Mouse (Mus musculus): ENCODE data around the gene Pkd1l2. TPM values are rescaled to one million over a fixed set of nuclear protein-coding genes. Genes with fewer than 3 reads are reported as not detected.

Gene Pkd1l2
- polyA plus RNA-seq, 1 experiment from 2014 or later, result not detected

- no peak overlapping the region for H3K9ac ChIP-seq
- H3K27me3 ChIP-seq (replicated peaks), result no peaks in the 10 kb centered on the region
- no peak for ATAC-seq (ENCODE audit: extremely low read depth, insufficient number of reproducible peaks, low FRiP score, low TSS enrichment)
- no peaks in the 10 kb centered on the region for H3K4me1 ChIP-seq
- WGBS, result 63% methylated on average over 6 of the region's 6 CpGs
- H3K27ac ChIP-seq (replicated peaks), result no peak overlapping the region
- no peak overlapping the region for H3K4me2 ChIP-seq
- H3K4me3 ChIP-seq, result no peak overlapping the region
- no peaks in the 10 kb centered on the region for H3K9me3 ChIP-seq
- H3K36me3 ChIP-seq, result no peaks in the 10 kb centered on the region
Observed at GRCm38 (mm10) chr8:117031476-117031875, 50.8 kb downstream of the Pkd1l2 start.

GRCm38 (mm10) chr8:117028686-117029085, 53.6 kb downstream of the Pkd1l2 start:
- Histone ChIP-seq H3K4me1 (no peaks in the 10 kb centered on the region), H3K36me3 (no peaks in the 10 kb centered on the region), H3K9me3 (no peaks in the 10 kb centered on the region), H3K4me3 (no peak overlapping the region), H3K4me2 (no peak overlapping the region), H3K27ac (replicated peaks) (no peak overlapping the region), H3K9ac (no peak overlapping the region), H3K27me3 (replicated peaks) (no peaks in the 10 kb centered on the region)
- 88% methylated on average over 10 of the region's 10 CpGs for WGBS
- ATAC-seq (ENCODE audit: extremely low read depth, insufficient number of reproducible peaks, low FRiP score, low TSS enrichment), result no peak

GRCm38 (mm10) chr8:117027601-117028000, 54.6 kb downstream of the Pkd1l2 start:
- Histone ChIP-seq H3K4me3 (no peak overlapping the region), H3K27me3 (replicated peaks) (no peaks in the 10 kb centered on the region), H3K9me3 (no peaks in the 10 kb centered on the region), H3K9ac (no peak overlapping the region), H3K36me3 (no peaks in the 10 kb centered on the region), H3K27ac (replicated peaks) (no peak overlapping the region), H3K4me2 (no peak overlapping the region), H3K4me1 (peaks cover 2% of the 10 kb centered on the region; the same call in 1 of the 2 replicates)
- 81% methylated on average over 5 of the region's 5 CpGs for WGBS
- ATAC-seq (ENCODE audit: extremely low read depth, insufficient number of reproducible peaks, low FRiP score, low TSS enrichment), result no peak

- whole genome bisulfite sequencing, result 62% methylated on average over 1 of the region's 1 CpGs
- Histone ChIP-seq H3K4me2 (no peak overlapping the region), H3K9me3 (no peaks in the 10 kb centered on the region), H3K4me1 (peaks cover 4% of the 10 kb centered on the region; the same call in 1 of the 2 replicates), H3K4me3 (no peak overlapping the region), H3K9ac (no peak overlapping the region), H3K36me3 (no peaks in the 10 kb centered on the region), H3K27me3 (replicated peaks) (no peaks in the 10 kb centered on the region), H3K27ac (replicated peaks) (no peak overlapping the region)
- ATAC-seq (ENCODE audit: extremely low read depth, insufficient number of reproducible peaks, low FRiP score, low TSS enrichment), result no peak
Observed at GRCm38 (mm10) chr8:117022297-117022993, 59.8 kb downstream of the Pkd1l2 start.

- H3K4me2 ChIP-seq, result no peak overlapping the region
Observed at GRCm38 (mm10) chr8:117019323-117020275, 62.6 kb downstream of the Pkd1l2 start.

GRCm38 (mm10) chr8:117017896-117018295, 64.4 kb downstream of the Pkd1l2 start:
- no peak for ATAC-seq (ENCODE audit: extremely low read depth, insufficient number of reproducible peaks, low FRiP score, low TSS enrichment)
- Histone ChIP-seq H3K9ac (no peak overlapping the region), H3K4me3 (no peak overlapping the region), H3K27me3 (replicated peaks) (peaks cover 24% of the 10 kb centered on the region), H3K27ac (replicated peaks) (no peak overlapping the region), H3K9me3 (no peaks in the 10 kb centered on the region), H3K36me3 (no peaks in the 10 kb centered on the region), H3K4me2 (no peak overlapping the region), H3K4me1 (peaks cover 4% of the 10 kb centered on the region; the same call in 1 of the 2 replicates)
- whole genome bisulfite sequencing, result 91% methylated on average over 4 of the region's 4 CpGs

More at GRCm38 (mm10) chr8:117019323-117020275, 62.6 kb downstream of the Pkd1l2 start:
- no peak for ATAC-seq (ENCODE audit: extremely low read depth, insufficient number of reproducible peaks, low FRiP score, low TSS enrichment)
- no peaks in the 10 kb centered on the region for H3K9me3 ChIP-seq
- H3K36me3 ChIP-seq, result no peaks in the 10 kb centered on the region
- H3K4me1 ChIP-seq, result peaks cover 4% of the 10 kb centered on the region; the same call in 1 of the 2 replicates
- no peak overlapping the region for H3K4me3 ChIP-seq
- H3K27ac ChIP-seq (replicated peaks), result no peak overlapping the region
- H3K9ac ChIP-seq, result no peak overlapping the region
- peaks cover 24% of the 10 kb centered on the region for H3K27me3 ChIP-seq (replicated peaks)
- WGBS, result 71% methylated on average over 18 of the region's 18 CpGs

- ATAC-seq (ENCODE audit: extremely low read depth, insufficient number of reproducible peaks, low FRiP score, low TSS enrichment), result no peak
- 59% methylated on average over 8 of the region's 8 CpGs for WGBS
Observed at GRCm38 (mm10) chr8:117017006-117017405, 65.2 kb downstream of the Pkd1l2 start.

GRCm38 (mm10) chr8:117015670-117016069, 66.6 kb downstream of the Pkd1l2 start:
- no peak for ATAC-seq (ENCODE audit: extremely low read depth, insufficient number of reproducible peaks, low FRiP score, low TSS enrichment)
- no peaks in the 10 kb centered on the region for H3K36me3 ChIP-seq
- no peak overlapping the region for H3K4me3 ChIP-seq
- 63% methylated on average over 4 of the region's 4 CpGs for WGBS
- no peaks in the 10 kb centered on the region for H3K9me3 ChIP-seq
- no peak overlapping the region for H3K9ac ChIP-seq
- no peak overlapping the region for H3K27ac ChIP-seq (replicated peaks)
- H3K27me3 ChIP-seq (replicated peaks), result peaks cover 24% of the 10 kb centered on the region
- no peak overlapping the region for H3K4me2 ChIP-seq
- H3K4me1 ChIP-seq, result no peaks in the 10 kb centered on the region

More at GRCm38 (mm10) chr8:117017006-117017405, 65.2 kb downstream of the Pkd1l2 start:
- Histone ChIP-seq H3K9ac (no peak overlapping the region), H3K36me3 (no peaks in the 10 kb centered on the region), H3K9me3 (no peaks in the 10 kb centered on the region), H3K4me2 (no peak overlapping the region), H3K4me3 (no peak overlapping the region), H3K27me3 (replicated peaks) (peaks cover 24% of the 10 kb centered on the region), H3K4me1 (no peaks in the 10 kb centered on the region), H3K27ac (replicated peaks) (no peak overlapping the region)

GRCm38 (mm10) chr8:117011366-117011765, 70.9 kb downstream of the Pkd1l2 start:
- Histone ChIP-seq H3K4me1 (no peaks in the 10 kb centered on the region), H3K27me3 (replicated peaks) (peaks cover 14% of the 10 kb centered on the region), H3K36me3 (no peaks in the 10 kb centered on the region), H3K4me3 (no peak overlapping the region), H3K27ac (replicated peaks) (no peak overlapping the region), H3K9me3 (no peaks in the 10 kb centered on the region), H3K9ac (no peak overlapping the region), H3K4me2 (no peak overlapping the region)
- 85% methylated on average over 9 of the region's 9 CpGs for WGBS
- no peak for ATAC-seq (ENCODE audit: extremely low read depth, insufficient number of reproducible peaks, low FRiP score, low TSS enrichment)

GRCm38 (mm10) chr8:116994016-116994716, 88.1 kb downstream of the Pkd1l2 start:
- H3K27me3 ChIP-seq (replicated peaks), result no peaks in the 10 kb centered on the region
- H3K9me3 ChIP-seq, result no peaks in the 10 kb centered on the region
- 64% methylated on average over 11 of the region's 11 CpGs for WGBS
- no peak for ATAC-seq (ENCODE audit: extremely low read depth, insufficient number of reproducible peaks, low FRiP score, low TSS enrichment)
- peak overlapping the region; percentile 72 for H3K4me3 ChIP-seq
- H3K4me1 ChIP-seq, result peaks cover 20% of the 10 kb centered on the region
- H3K27ac ChIP-seq (replicated peaks), result peak overlapping the region; percentile 77
- peak overlapping the region; percentile 98 for H3K4me2 ChIP-seq
- H3K36me3 ChIP-seq, result peaks cover 13% of the 10 kb centered on the region
- H3K9ac ChIP-seq, result peak overlapping the region; percentile 81

All from heart, embryonic 13.5 days (tissue).